Mouse (Mus musculus): ENCODE measurements around the gene Robo2.

GRCm38 (mm10) chr16:74458138-74458537 is 46.5 kb upstream of the Robo2 start:
- no peak for TF ChIP-seq POLR2A (IDR thresholded peaks at IDR 0.05; ENCODE audit: borderline replicate concordance, extremely low read depth, insufficient read depth, insufficient read length, poor library complexity, severe bottlenecking)
- no peak for TF ChIP-seq CTCF (IDR thresholded peaks at IDR 0.05; ENCODE audit: borderline replicate concordance, extremely low read depth, insufficient read depth, insufficient read length)

All from brain, embryonic 14.5 days (tissue).